Mouse (Mus musculus): ENCODE measurements around the gene Pde6d.
"Not testable (repeated sequence)": the region's sequence is repeated elsewhere in the genome, so short reads cannot be mapped to it uniquely, and the experiment has no call there.

The Pde6d gene

GRCm38 (mm10) chr1:86568409-86568808 lies 14.0 kb downstream of the Pde6d start:
- no peak for DNase-seq

GRCm38 (mm10) chr1:86562663-86563062 lies 19.8 kb downstream of the Pde6d start:
- no peak for DNase-seq

GRCm38 (mm10) chr1:86559232-86559631 lies 23.2 kb downstream of the Pde6d start:
- no peak for DNase-seq

- no peak for DNase-seq
Observed at GRCm38 (mm10) chr1:86557872-86558271, 24.6 kb downstream of the Pde6d start.

- no peak for DNase-seq
Observed at GRCm38 (mm10) chr1:86555665-86556064, 26.8 kb downstream of the Pde6d start.

- DNase-seq: no peak
Observed at GRCm38 (mm10) chr1:86551877-86552276, 30.6 kb downstream of the Pde6d start.

GRCm38 (mm10) chr1:86551299-86551698 lies 31.1 kb downstream of the Pde6d start:
- DNase-seq: no peak

- DNase-seq: no peak
Observed at GRCm38 (mm10) chr1:86546797-86547196, 35.6 kb downstream of the Pde6d start.

- no peak for DNase-seq
Observed at GRCm38 (mm10) chr1:86542584-86542983, 39.8 kb downstream of the Pde6d start.

GRCm38 (mm10) chr1:86539583-86539982 lies 42.8 kb downstream of the Pde6d start:
- not testable (repeated sequence) for DNase-seq

- DNase-seq: peak in 1 of 2 experiments; percentile 19
Observed at GRCm38 (mm10) chr1:86538383-86538782, 44.0 kb downstream of the Pde6d start.

- DNase-seq: peak; percentile 40 to 64
Observed at GRCm38 (mm10) chr1:86533411-86534130, 48.9 kb downstream of the Pde6d start.

GRCm38 (mm10) chr1:86532362-86533051 lies 49.9 kb downstream of the Pde6d start:
- DNase-seq: peak; percentile 89 to 95

GRCm38 (mm10) chr1:86531547-86532321 lies 50.7 kb downstream of the Pde6d start:
- DNase-seq: no peak

GRCm38 (mm10) chr1:86530871-86531546 lies 51.4 kb downstream of the Pde6d start:
- DNase-seq: no peak

- DNase-seq: no peak
Observed at GRCm38 (mm10) chr1:86529590-86529989, 52.8 kb downstream of the Pde6d start.

GRCm38 (mm10) chr1:86528571-86529180 lies 53.8 kb downstream of the Pde6d start:
- peak; percentile 71 to 72 for DNase-seq

GRCm38 (mm10) chr1:86527599-86528486 lies 54.6 kb downstream of the Pde6d start:
- peak; percentile 94 to 96 for DNase-seq

- DNase-seq: peak; percentile 56 to 57
Observed at GRCm38 (mm10) chr1:86526789-86527598, 55.4 kb downstream of the Pde6d start.

GRCm38 (mm10) chr1:86526116-86526788 lies 56.2 kb downstream of the Pde6d start, which contains the start of gene Ptma:
Gene Ptma, plus strand, starts transcription at chr1:86526726.
- peak; percentile 99 to 100 for DNase-seq

Data from lung, postnatal 4 days (tissue).